Mouse (Mus musculus) bone marrow macrophage, adult 2 months (primary cell): ENCODE data around the gene Tef.

Source experiments
- CTCF ChIP-seq: IDR thresholded peaks from 2 replicates; pipeline ENCODE4 v1.5.1; 2012; ENCODE audit warnings: low read depth, mild to moderate bottlenecking, low read length, moderate library complexity
- POLR2A ChIP-seq: IDR thresholded peaks from 2 replicates; pipeline ENCODE4 v1.6.1; 2012; ENCODE audit warnings: mild to moderate bottlenecking, low read depth, low read length, borderline replicate concordance

- TF ChIP-seq CTCF (no peak), POLR2A (no peak)
These were observed 54.0 kb downstream of the Tef start for GRCm38 (mm10) chr15:81856030-81856790.
